Mouse (Mus musculus) lung, postnatal 0 days (tissue): ENCODE measurements at regions not wholly inside any gene's neighbourhood (a gene's known extent, or its start where the extent isn't known, plus 50 kb on each side); places are given as distances from the start of the nearest gene placed in this dataset.

Experiments used
- ATAC-seq: fragments of 200-750 bp; cut with Nextera tagmentation; 2 replicates; pipeline ENCODE4 v1.8.0; 2017; ENCODE audit warnings: moderate library complexity
- DNase-seq: peaks from one replicate; pipeline ENCODE4 v3.0.0-alpha.2; 2016; ENCODE audit warnings: low spot score
- H3K27ac ChIP-seq: fragments of 300-500 bp; sonication (generic); 2 replicates; pipeline ENCODE4 v1.5.1; 2014; ENCODE audit warnings: antibody characterized with exemption, mild to moderate bottlenecking, low read length, mixed read lengths
- H3K27me3 ChIP-seq: fragments of 300-500 bp; sonication (generic); replicated peaks from 2 replicates; pipeline ENCODE4 v1.6.1; 2014; ENCODE audit warnings: low read length, mixed read lengths; ENCODE audit not compliant: insufficient read depth
- H3K36me3 ChIP-seq: fragments of 300-500 bp; sonication (generic); 2 replicates; pipeline ENCODE4 v1.6.1; 2014; ENCODE audit warnings: low read length, mixed read lengths; ENCODE audit not compliant: insufficient read depth
- H3K4me1 ChIP-seq: fragments of 300-500 bp; sonication (generic); 2 replicates; pipeline ENCODE4 v1.6.1; 2014; ENCODE audit warnings: antibody characterized with exemption, low read depth, low read length, mixed read lengths; ENCODE audit not compliant: insufficient read depth
- H3K4me2 ChIP-seq: fragments of 300-500 bp; sonication (generic); replicated peaks from 2 replicates; pipeline ENCODE4 v1.6.1; 2014; ENCODE audit warnings: low read depth, mild to moderate bottlenecking, low read length, moderate library complexity, mixed read lengths
- H3K4me3 ChIP-seq: fragments of 300-500 bp; sonication (generic); 2 replicates; pipeline ENCODE4 v1.5.1; 2014; ENCODE audit warnings: low read depth, low read length
- H3K9ac ChIP-seq: fragments of 300-500 bp; sonication (generic); replicated peaks from 2 replicates; pipeline ENCODE4 v1.6.1; 2014; ENCODE audit warnings: low read depth, mild to moderate bottlenecking
- H3K9me3 ChIP-seq: fragments of 300-500 bp; sonication (generic); 2 replicates; pipeline ENCODE4 v1.6.1; 2016; ENCODE audit warnings: low read length, mixed read lengths
- CTCF ChIP-seq: IDR thresholded peaks from 2 replicates; pipeline ENCODE4 v1.5.1; 2016; ENCODE audit warnings: antibody characterized with exemption, mild to moderate bottlenecking
- EP300 ChIP-seq: IDR thresholded peaks from 2 replicates; pipeline ENCODE4 v1.6.1; 2016; ENCODE audit warnings: antibody characterized with exemption, mild to moderate bottlenecking, control low read depth
- WGBS: fragments of 180-500 bp; shearing (Covaris S2); extraction: QIAGEN DNeasy Blood & Tissue Kit; methylation state at CpG from one replicate; pipeline ENCODE4 v1.1.7; 2014; 5-methylcytosine and 5-hydroxymethylcytosine counted together

DNA sequence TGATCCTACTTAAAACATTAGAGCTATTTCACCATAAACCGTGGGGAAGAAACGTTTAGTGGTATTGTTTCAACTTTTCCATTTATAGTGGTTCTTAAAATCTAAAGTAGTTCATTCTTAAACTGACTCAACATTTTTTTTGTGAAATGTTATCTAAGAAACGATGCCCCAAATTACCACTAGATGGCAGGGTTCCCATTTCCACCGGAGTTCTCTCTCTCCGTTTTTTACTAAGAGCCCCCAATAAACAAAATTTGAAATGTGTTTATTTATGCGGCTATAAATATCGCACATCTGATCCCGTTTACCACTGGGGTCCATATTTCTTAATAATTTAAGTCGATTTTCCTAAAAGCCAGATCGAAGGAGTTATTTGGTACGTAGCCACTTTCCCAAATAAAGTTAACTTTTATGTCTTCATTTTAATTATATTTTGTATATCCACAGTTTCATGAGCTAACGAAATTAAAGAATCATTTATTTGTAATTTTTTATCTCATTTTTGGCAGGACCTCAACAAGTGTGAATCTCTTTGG lies 586.5 kb upstream of the Lcorl start:
- DNase-seq (peak; percentile 69), ATAC-seq (no peak)
- Histone ChIP-seq H3K27ac (no peak overlapping the region), H3K9me3 (no peaks in the 10 kb centered on the region), H3K27me3 (no peaks in the 10 kb centered on the region), H3K4me2 (no peak overlapping the region), H3K4me1 (no peaks in the 10 kb centered on the region), H3K4me3 (no peak overlapping the region), H3K9ac (no peak overlapping the region), H3K36me3 (no peaks in the 10 kb centered on the region)
- TF ChIP-seq CTCF, result peak; percentile 74
- peak; percentile 32; the same call in 1 of the 2 replicates for TF ChIP-seq EP300
- WGBS, result 7% methylated on average over 12 of the region's 12 CpGs

GRCm38 (mm10) chr5:46442600-46443248 lies 585.3 kb upstream of the Lcorl start:
- Histone ChIP-seq H3K9ac (no peak overlapping the region), H3K27me3 (no peaks in the 10 kb centered on the region), H3K36me3 (no peaks in the 10 kb centered on the region), H3K9me3 (no peaks in the 10 kb centered on the region), H3K4me3 (no peak overlapping the region), H3K27ac (no peak overlapping the region), H3K4me2 (no peak overlapping the region), H3K4me1 (no peaks in the 10 kb centered on the region)
- ATAC-seq (no peak), DNase-seq (peak; percentile 20)
- 74% methylated on average over 6 of the region's 6 CpGs for WGBS
- no peak for TF ChIP-seq CTCF
- TF ChIP-seq EP300, result no peak

GRCm38 (mm10) chr5:46441716-46442115 lies 584.3 kb upstream of the Lcorl start:
- Histone ChIP-seq H3K9me3 (no peaks in the 10 kb centered on the region), H3K27me3 (no peaks in the 10 kb centered on the region), H3K4me3 (no peak overlapping the region), H3K27ac (no peak overlapping the region), H3K36me3 (no peaks in the 10 kb centered on the region), H3K4me1 (no peaks in the 10 kb centered on the region), H3K9ac (no peak overlapping the region), H3K4me2 (no peak overlapping the region)
- TF ChIP-seq EP300 (no peak), CTCF (no peak)
- DNase-seq (peak; percentile 32), ATAC-seq (no peak)

DNA sequence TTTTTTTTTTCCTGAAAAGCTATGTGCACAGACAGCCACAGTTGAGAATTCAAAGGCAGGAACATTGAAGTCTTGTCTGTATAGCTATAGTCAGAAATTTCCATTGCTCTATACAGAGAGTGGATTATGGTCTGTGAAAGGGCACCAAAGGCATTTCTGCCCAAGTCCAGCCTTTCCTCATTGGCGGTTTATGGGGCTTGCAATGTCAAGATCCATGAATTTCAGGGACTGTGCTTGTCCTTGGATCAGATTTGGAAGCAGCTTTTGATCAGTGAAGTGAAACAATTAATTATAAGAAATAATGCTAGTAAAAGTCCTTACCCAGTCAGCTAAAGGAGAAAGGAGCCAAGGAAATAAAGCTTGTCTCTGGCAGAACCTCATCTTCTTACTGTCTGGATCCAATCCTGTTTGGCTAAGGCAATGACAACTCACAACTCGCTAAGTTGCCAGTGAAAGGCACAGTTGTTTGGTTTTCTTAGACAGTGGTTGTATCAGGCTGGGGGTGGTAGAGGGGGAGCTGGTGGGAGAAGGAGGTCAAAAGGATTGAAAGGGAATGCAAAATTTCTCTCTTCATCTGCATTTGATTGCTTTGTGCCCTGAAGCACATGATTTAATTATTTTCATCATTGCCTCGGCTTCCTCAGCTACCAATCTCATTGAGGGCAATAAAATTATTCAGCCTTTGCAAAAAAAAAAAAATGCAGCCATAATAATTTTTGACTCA lies 574.4 kb upstream of the Lcorl start:
- Histone ChIP-seq H3K9ac (no peak overlapping the region), H3K9me3 (no peaks in the 10 kb centered on the region), H3K36me3 (no peaks in the 10 kb centered on the region), H3K27me3 (no peaks in the 10 kb centered on the region), H3K27ac (no peak overlapping the region), H3K4me1 (no peaks in the 10 kb centered on the region), H3K4me2 (no peak overlapping the region), H3K4me3 (no peak overlapping the region)
- DNase-seq, result no peak
- WGBS, result 63% methylated on average over 3 of the region's 3 CpGs
- TF ChIP-seq CTCF (no peak), EP300 (no peak)
- ATAC-seq, result no peak

- Histone ChIP-seq H3K9ac (no peak overlapping the region), H3K27ac (no peak overlapping the region), H3K36me3 (no peaks in the 10 kb centered on the region), H3K4me2 (no peak overlapping the region), H3K9me3 (no peaks in the 10 kb centered on the region), H3K4me3 (no peak overlapping the region), H3K4me1 (no peaks in the 10 kb centered on the region), H3K27me3 (no peaks in the 10 kb centered on the region)
- no peak for DNase-seq
- no peak for ATAC-seq
- TF ChIP-seq CTCF (no peak), EP300 (no peak)
- 81% methylated on average over 3 of the region's 3 CpGs for WGBS
Measured at GRCm38 (mm10) chr5:46422738-46423137, 565.3 kb upstream of the Lcorl start.

GRCm38 (mm10) chr5:46406969-46407368 lies 549.6 kb upstream of the Lcorl start:
- no peak overlapping the region for H3K4me2 ChIP-seq
- H3K4me1 ChIP-seq, result no peaks in the 10 kb centered on the region
- no peak overlapping the region for H3K9ac ChIP-seq
- no peaks in the 10 kb centered on the region for H3K9me3 ChIP-seq
- WGBS, result 69% methylated on average over 2 of the region's 2 CpGs
- H3K36me3 ChIP-seq, result no peaks in the 10 kb centered on the region
- no peaks in the 10 kb centered on the region for H3K27me3 ChIP-seq
- no peak overlapping the region for H3K27ac ChIP-seq
- no peak overlapping the region for H3K4me3 ChIP-seq
- no peak for TF ChIP-seq EP300
- no peak for TF ChIP-seq CTCF
- DNase-seq (no peak), ATAC-seq (no peak)
